Mouse (Mus musculus): ENCODE results near the gene Ift122. TPM values are rescaled to one million over a fixed set of nuclear protein-coding genes. Genes with fewer than 3 reads are reported as not detected.
A peak's percentile ranks its signal among the peaks of the same experiment; 100 is the strongest.
"Not testable (repeated sequence)": the region's sequence is repeated elsewhere in the genome, so short reads cannot be mapped to it uniquely, and the experiment has no call there.

Ift122 gene
- total RNA-seq, 2 experiments from 2014 or later = 26.7 to 28.7 TPM

GRCm38 (mm10) chr6:115845006-115845405, 8.3 kb upstream of the Ift122 start:
- no peak for DNase-seq (ENCODE audit: extremely low spot score in 1 of 2, low spot score in 1 of 2)

GRCm38 (mm10) chr6:115846640-115847411, 6.4 kb upstream of the Ift122 start:
- peak in 1 of 2 experiments; percentile 67 for DNase-seq (ENCODE audit: extremely low spot score in 1 of 2, low spot score in 1 of 2)

GRCm38 (mm10) chr6:115848598-115849304, 4.5 kb upstream of the Ift122 start:
- DNase-seq (ENCODE audit: extremely low spot score in 1 of 2, low spot score in 1 of 2) = peak in 1 of 2 experiments; percentile 4

DNA sequence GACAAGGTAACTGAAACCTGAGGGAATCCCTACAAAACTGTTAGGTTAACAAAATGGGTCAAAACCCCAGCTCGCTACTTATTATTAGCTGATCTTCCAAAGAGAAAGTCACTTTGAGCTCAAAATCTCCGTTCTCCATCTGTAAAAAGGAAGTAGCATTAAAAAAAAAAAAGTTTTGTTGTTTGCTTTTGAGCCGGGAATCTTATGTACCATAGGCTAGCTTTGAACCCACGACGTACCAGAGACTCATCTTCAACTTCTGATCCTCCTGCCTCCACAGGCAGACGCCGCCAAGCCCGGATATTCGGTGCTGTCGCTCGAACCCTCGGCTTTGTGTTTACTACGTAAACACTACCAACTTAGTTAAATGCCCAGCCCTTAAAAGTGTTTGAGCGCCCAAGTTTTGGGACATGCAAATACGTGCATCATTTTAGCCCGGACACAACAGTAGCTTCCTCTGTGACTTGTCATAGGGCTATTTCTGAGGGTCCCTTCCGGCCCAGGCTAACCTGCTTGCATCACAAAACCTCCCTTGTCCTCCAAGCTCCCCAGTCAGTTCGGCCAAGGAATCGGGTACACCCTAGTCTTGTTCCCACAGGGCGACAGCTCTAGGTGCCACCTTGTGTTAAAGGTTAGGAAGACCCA, 702 bp upstream of the Ift122 start:
- DNase-seq (ENCODE audit: extremely low spot score in 1 of 2, low spot score in 1 of 2) = no peak

GRCm38 (mm10) chr6:115853985-115854384, 715 bp downstream of the Ift122 start:
- no peak for DNase-seq (ENCODE audit: extremely low spot score in 1 of 2, low spot score in 1 of 2)

DNA sequence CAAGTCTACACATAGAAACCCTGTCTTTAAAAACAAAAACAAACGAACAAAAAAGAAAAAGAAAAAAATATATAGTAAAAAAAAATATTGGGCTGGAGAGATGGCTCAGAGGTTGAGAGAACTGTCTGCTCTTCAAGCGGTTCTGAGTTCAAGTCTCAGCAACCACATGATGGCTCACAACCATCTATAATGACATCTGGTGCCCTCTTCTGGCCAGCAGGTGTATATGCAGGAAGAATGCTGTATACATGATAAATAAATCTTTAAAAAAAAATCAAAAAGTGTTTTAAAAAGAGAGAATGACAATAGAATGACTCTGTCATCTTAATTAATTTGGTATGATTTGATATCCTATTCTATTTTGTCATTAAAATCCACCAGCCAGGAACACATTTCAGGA, 1.2 kb downstream of the Ift122 start:
- DNase-seq (ENCODE audit: extremely low spot score in 1 of 2, low spot score in 1 of 2) = no peak

DNA sequence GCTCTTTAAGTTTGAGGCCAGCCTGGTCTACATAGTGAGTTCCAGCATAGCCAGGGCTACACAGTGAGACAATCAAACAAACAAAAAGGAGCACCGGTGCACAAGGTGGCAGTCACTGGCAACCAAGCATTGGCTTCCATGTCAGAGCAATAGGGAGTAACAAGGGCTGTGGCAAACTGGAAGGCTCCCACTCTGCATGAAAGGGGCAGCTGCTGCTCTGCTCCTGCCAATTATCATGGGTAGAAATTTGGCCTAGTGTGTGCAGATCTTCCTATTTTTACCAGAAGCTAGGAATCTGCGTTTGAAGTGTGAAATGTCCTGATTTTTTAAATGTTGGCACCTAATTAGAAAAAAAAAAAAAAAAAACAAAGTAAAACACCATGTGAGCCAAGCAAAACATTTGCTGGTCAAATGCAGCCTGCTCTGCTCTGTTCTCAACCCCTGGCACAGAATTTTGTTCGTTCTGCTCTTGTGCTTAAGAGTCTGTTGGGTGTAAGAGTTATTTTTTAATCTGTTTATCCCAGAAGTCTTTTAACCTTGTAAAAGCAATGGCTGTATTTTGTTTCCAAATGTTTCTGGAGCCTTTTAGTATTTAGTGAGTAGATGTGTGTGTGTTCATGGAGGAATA, 2.6 kb downstream of the Ift122 start:
- no peak for DNase-seq (ENCODE audit: extremely low spot score in 1 of 2, low spot score in 1 of 2)

DNA sequence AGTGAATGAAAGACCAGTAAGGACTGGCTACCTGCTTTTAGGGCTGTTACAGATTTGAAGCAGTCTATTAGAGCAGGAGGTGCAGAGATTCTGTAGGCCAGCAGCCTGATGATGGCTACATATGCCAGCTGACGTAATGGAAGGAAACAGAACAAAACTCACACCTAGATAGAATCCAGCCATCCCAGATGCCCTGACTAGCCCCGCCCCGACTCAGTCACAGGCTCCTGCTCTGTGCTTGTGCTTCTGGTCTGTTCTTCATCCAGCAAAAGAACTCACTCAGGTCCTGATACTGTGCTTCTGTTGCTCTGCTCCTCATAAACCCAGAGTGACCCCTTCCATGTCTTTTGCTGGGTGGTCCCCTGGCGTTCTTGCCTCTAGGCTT, 3.1 kb downstream of the Ift122 start:
- DNase-seq (ENCODE audit: extremely low spot score in 1 of 2, low spot score in 1 of 2) = no peak

DNA sequence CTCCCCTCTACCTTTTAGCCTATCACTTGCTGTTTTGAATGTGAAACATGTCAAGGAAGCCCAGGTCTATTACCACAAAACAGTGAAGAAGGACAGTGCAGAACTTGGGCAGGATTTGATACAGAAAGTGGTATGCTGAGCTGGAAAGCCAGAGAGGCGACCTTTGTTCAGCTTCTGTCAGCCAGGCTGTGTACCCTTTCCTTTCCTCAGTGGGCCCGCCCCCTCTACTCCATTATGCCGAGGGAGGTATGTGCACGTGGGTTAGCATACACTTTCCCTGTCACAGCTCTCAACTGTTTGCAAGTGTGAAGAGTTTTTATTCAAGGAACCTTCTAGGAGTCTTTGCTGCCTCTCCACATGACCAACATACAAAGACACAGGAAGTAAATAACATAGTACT, 6.0 kb downstream of the Ift122 start:
- DNase-seq (ENCODE audit: extremely low spot score in 1 of 2, low spot score in 1 of 2) = no peak

DNA sequence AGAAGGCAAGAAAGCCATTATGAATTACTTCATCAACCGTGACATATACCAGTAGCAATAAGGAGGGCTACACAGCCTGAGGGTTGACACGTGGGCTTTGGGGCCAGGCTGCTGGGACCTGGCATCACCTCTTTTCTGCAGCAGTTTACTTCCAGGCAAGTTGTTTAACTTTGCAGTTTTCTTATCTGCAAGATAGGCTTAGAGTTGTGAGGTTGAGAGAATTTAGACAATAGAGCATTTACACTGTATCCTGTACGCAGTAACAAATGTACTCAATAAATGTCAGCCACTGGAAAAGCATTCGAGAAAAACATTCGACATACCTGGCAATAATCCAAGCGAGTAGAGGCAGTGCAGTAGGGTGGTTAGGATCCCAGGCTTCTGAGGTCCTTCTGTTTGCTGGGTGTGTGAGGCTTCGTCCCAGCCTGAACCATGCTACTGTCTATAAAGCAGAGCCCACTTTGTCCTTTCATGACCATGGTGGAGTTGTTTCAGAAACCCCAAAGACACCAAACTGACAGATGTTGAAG, 6.8 kb downstream of the Ift122 start:
- no peak for DNase-seq (ENCODE audit: extremely low spot score in 1 of 2, low spot score in 1 of 2)

DNA sequence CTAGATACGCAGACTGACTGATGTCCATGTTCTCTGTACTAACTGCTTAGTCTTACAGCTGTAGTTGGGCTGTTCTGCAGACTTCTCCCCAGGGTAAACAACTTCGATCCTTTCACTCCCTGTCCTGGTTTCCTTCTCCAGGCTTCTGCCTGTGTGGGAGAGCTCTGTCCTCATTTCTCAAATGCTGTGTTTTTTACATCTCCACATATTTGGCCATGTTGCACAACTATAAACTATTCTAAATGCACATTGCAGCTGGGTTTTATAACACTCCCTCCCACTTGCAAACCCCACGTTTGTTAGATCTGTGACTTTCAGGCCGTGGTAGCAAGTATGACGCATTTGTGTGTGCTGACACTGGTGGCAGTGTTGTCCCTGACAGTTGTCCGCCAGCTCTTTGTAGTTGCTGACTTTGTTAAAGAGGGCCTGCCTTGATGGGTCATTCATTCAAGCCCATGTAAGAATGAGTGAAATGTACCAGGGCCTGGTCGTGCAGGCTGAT, 10.1 kb downstream of the Ift122 start:
- DNase-seq (ENCODE audit: extremely low spot score in 1 of 2, low spot score in 1 of 2) = no peak

DNA sequence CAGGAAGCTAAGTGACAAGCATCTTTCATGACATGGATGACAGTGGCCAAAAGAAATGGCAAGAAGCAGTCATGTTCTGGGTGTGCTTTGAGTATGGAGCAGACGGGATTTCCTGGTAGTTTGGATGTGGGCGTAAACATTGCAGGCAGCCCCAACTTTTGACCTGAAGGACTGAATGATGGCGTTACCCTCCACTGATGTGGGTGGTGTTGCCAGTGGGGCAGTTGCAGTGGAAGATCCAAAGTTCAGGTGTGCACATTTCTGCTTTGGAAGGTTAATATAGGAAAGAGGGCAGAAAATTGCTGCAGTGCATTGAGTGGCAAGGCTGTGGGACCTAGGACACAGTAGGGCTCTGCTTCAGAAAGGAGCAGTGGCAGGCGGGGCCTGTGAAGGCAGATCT, 12.0 kb downstream of the Ift122 start:
- DNase-seq (ENCODE audit: extremely low spot score in 1 of 2, low spot score in 1 of 2) = no peak

DNA sequence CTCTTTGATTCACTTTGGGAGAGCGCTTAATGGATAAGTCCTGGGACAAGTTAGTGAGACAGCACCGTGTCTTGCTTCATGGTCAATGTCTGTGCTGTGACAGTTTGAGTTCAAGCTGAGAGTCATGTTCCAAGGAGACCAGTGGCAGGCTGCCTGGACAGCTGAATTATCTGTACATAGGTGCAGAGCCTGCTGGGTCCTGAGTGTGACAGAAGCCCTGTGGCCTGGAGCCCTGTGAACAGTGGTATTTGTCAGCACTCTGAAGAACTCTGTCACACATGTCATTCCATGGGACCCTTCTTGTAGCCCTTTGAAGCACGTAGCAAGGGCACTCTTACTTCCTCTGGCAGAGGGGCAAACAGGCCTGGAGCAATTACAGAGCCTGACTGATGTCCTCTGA, 13.9 kb downstream of the Ift122 start:
- DNase-seq (ENCODE audit: extremely low spot score in 1 of 2, low spot score in 1 of 2) = not testable (repeated sequence)

GRCm38 (mm10) chr6:115871318-115871717, 18.0 kb downstream of the Ift122 start:
- DNase-seq (ENCODE audit: extremely low spot score in 1 of 2, low spot score in 1 of 2) = not testable (repeated sequence)

- DNase-seq (ENCODE audit: extremely low spot score in 1 of 2, low spot score in 1 of 2) = no peak
Measured at GRCm38 (mm10) chr6:115877239-115877638, 24.0 kb downstream of the Ift122 start.

GRCm38 (mm10) chr6:115878694-115879093, 25.4 kb downstream of the Ift122 start:
- DNase-seq (ENCODE audit: extremely low spot score in 1 of 2, low spot score in 1 of 2) = no peak

DNA sequence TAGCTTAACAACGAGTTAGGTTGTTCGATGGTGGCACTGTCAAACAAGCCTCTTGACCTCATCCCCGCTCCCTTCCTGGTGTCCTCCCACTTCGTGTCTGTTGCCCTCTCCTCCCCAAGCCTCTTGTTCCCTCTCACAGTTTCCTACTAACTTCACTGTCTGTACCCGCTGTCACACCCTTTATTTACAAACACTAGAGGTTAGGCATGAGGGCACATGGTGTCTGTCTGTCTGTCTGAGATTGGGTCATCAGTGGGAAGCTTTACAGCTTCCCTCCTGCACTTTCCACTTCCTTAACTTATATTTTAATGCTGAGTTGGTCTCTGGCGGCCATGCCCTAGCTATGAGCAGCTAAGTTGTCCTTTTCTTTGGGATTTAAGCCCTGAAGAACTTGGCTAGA, 26.5 kb downstream of the Ift122 start:
- no peak for DNase-seq (ENCODE audit: extremely low spot score in 1 of 2, low spot score in 1 of 2)

GRCm38 (mm10) chr6:115880751-115881150, 27.5 kb downstream of the Ift122 start:
- DNase-seq (ENCODE audit: extremely low spot score in 1 of 2, low spot score in 1 of 2) = no peak

- no peak for DNase-seq (ENCODE audit: extremely low spot score in 1 of 2, low spot score in 1 of 2)
Measured at GRCm38 (mm10) chr6:115884018-115884417, 30.7 kb downstream of the Ift122 start.

DNA sequence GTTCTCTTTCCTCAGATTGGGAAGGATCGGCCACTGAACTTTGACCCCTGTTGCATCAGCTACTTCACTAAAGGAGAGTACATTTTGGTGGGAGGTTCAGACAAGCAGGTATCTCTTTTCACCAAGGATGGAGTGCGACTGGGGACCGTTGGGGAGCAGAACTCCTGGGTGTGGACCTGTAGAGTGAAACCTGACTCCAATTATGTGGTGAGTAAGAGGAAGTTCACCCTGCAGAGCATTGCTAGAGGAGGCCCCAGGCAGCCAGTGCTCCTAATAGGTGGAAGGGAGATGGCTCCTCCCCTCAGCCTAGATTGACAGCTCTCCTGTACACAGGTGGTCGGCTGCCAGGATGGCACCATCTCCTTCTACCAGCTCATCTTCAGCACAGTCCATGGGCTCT, 33.6 kb downstream of the Ift122 start:
- DNase-seq (ENCODE audit: extremely low spot score in 1 of 2, low spot score in 1 of 2) = no peak

- no peak for DNase-seq (ENCODE audit: extremely low spot score in 1 of 2, low spot score in 1 of 2)
Measured at GRCm38 (mm10) chr6:115888296-115888695, 35.0 kb downstream of the Ift122 start.

All from layer of hippocampus, postnatal 25 days (tissue).